Mouse (Mus musculus) embryonic facial prominence, embryonic 15.5 days (tissue): ENCODE results near the gene Perp. TPM values are rescaled to one million over a fixed set of nuclear protein-coding genes. Genes with fewer than 3 reads are reported as not detected.

Experiments
- ATAC-seq: fragments of 200-750 bp; cut with Nextera tagmentation; 2 replicates; pipeline ENCODE4 v1.8.0; 2017; ENCODE audit warnings: low read depth, moderate TSS enrichment; ENCODE audit not compliant: insufficient number of reproducible peaks, low FRiP score, low TSS enrichment
- H3K27ac ChIP-seq: fragments of 300-500 bp; sonication (generic); replicated peaks from 2 replicates; pipeline ENCODE4 v1.5.1; 2015; ENCODE audit warnings: mild to moderate bottlenecking, inconsistent platforms
- H3K27me3 ChIP-seq: fragments of 300-500 bp; sonication (generic); 2 replicates; pipeline ENCODE4 v1.6.1; 2015; ENCODE audit warnings: inconsistent platforms
- H3K36me3 ChIP-seq: fragments of 300-500 bp; sonication (generic); 2 replicates; pipeline ENCODE4 v1.6.1; 2015; ENCODE audit warnings: mild to moderate bottlenecking, inconsistent platforms
- H3K4me1 ChIP-seq: fragments of 300-500 bp; sonication (generic); 2 replicates; pipeline ENCODE4 v1.6.1; 2015; ENCODE audit warnings: inconsistent platforms
- H3K4me2 ChIP-seq: fragments of 300-500 bp; sonication (generic); replicated peaks from 2 replicates; pipeline ENCODE4 v1.6.1; 2015; ENCODE audit warnings: mild to moderate bottlenecking, inconsistent platforms
- H3K4me3 ChIP-seq: fragments of 300-500 bp; sonication (generic); replicated peaks from 2 replicates; pipeline ENCODE4 v1.5.1; 2015; ENCODE audit warnings: mild to moderate bottlenecking, inconsistent platforms
- H3K9ac ChIP-seq: fragments of 300-500 bp; sonication (generic); 2 replicates; pipeline ENCODE4 v1.6.1; 2015; ENCODE audit warnings: inconsistent platforms
- H3K9me3 ChIP-seq: fragments of 300-500 bp; sonication (generic); replicated peaks from 2 replicates; pipeline ENCODE4 v1.6.1; 2016; ENCODE audit warnings: inconsistent platforms
- WGBS: fragments of 180-500 bp; shearing (Covaris S2); methylation state at CpG from one replicate; pipeline ENCODE4 v1.1.7; 2015; 5-methylcytosine and 5-hydroxymethylcytosine counted together
- polyA plus RNA-seq: library from polyadenylated mRNA; unstranded; fragments of >200 nt; fragmentation: Nextera tagmentation; extraction: Ambion mirVana; gene quantifications from 2 replicates; pipeline ENCODE4 v1.2.1, GENCODE M21; 2015

Gene Perp
- polyA plus RNA-seq, 1 experiment from 2014 or later: 591 TPM

- ATAC-seq: no peak
- H3K4me3 ChIP-seq: no peak overlapping the region
- no peaks in the 10 kb centered on the region for H3K27me3 ChIP-seq
- 62% methylated on average over 4 of the region's 4 CpGs for WGBS
- H3K9ac ChIP-seq: no peak overlapping the region
- H3K36me3 ChIP-seq: no peaks in the 10 kb centered on the region
- no peak overlapping the region for H3K27ac ChIP-seq
- H3K4me1 ChIP-seq: no peaks in the 10 kb centered on the region
- H3K9me3 ChIP-seq: no peaks in the 10 kb centered on the region
- no peak overlapping the region for H3K4me2 ChIP-seq
Measured at GRCm38 (mm10) chr10:18863332-18863731, 18.5 kb downstream of the Perp start.

DNA sequence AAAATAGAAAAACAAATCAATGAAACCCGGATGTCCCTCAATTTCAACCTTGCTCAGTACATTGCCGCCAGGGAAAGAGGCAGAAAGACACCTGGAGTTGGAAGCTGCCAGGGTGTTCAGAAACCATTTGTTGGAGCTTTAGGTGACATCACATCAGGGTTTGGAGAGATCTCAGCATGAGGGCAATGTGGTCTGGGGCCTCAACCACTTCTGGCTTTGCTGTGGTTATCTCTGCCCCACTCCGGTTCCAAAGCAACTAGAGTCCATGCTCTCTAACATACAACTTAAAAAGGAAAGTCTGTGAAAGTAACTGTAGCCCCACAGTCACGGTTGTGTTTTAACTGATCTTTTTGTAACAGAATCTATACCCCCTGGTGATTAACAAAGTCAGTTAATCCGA, 19.9 kb downstream of the Perp start:
- H3K36me3 ChIP-seq: no peaks in the 10 kb centered on the region
- H3K9me3 ChIP-seq: no peaks in the 10 kb centered on the region
- H3K4me1 ChIP-seq: no peaks in the 10 kb centered on the region
- H3K4me3 ChIP-seq: no peak overlapping the region
- WGBS: 52% methylated on average over 5 of the region's 5 CpGs
- H3K27me3 ChIP-seq: no peaks in the 10 kb centered on the region
- ATAC-seq: no peak
- H3K9ac ChIP-seq: no peak overlapping the region
- no peak overlapping the region for H3K4me2 ChIP-seq
- H3K27ac ChIP-seq: no peak overlapping the region

DNA sequence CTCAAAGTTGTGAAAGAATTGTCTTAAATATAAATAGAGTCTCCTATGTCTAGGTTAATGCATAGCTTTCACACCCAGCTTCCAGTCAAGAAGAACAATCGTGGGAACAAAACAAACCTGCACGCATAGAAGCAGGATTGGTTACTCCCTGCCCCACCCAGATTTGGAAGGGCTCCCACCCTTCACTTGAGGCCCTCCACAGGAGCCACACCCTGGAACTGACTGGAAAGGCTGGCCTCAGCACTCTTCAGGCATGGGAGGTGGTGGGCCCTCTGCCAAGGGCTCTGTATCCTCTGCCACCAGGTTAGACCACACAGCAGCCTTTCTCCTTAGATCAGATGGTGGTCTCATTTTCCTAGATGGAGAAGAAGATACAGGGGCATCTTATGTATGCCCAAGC, 26.2 kb downstream of the Perp start:
- Histone ChIP-seq H3K9ac (no peak overlapping the region), H3K36me3 (no peaks in the 10 kb centered on the region), H3K4me2 (no peak overlapping the region), H3K9me3 (no peaks in the 10 kb centered on the region), H3K27me3 (no peaks in the 10 kb centered on the region), H3K4me3 (no peak overlapping the region), H3K4me1 (0 out of 2 replicates have a peak, but pooled peaks cover 9% of the 10 kb centered on the region), H3K27ac (peak overlapping the region; percentile 40; the same call in 1 of the 2 replicates)
- no peak for ATAC-seq
- WGBS: 64% methylated on average over 2 of the region's 2 CpGs

- ATAC-seq: peak; percentile 70; the same call in 1 of the 2 replicates
Measured at GRCm38 (mm10) chr10:18876211-18876610, 31.4 kb downstream of the Perp start.

DNA sequence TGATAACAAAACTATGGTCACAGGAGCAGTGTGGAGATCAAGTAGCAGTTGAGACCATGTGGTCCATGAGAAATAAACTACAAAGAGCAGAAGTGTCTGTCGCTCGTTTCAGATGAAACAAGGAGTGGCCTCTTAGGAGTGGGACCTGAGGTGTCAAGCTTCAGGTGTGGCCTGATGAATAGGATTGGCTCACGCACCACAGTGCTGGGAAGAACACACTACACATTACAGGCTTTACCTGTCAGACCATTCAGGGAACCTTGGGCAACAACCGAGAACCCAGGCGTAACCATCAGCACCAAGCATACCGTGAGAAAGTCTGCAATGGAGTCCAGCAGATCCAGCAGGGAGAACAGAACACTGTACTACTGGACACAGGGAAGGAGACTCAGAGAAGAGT, 33.3 kb downstream of the Perp start:
- peak overlapping the region; percentile 65 for H3K27ac ChIP-seq
- 0 out of 2 replicates have a peak, but pooled peaks cover 10% of the 10 kb centered on the region for H3K4me1 ChIP-seq
- no peak overlapping the region for H3K9ac ChIP-seq
- ATAC-seq: no peak
- no peak overlapping the region for H3K4me2 ChIP-seq
- no peaks in the 10 kb centered on the region for H3K9me3 ChIP-seq
- 76% methylated on average over 6 of the region's 6 CpGs for WGBS
- H3K4me3 ChIP-seq: no peak overlapping the region
- no peaks in the 10 kb centered on the region for H3K36me3 ChIP-seq
- no peaks in the 10 kb centered on the region for H3K27me3 ChIP-seq

More at GRCm38 (mm10) chr10:18876211-18876610, 31.4 kb downstream of the Perp start:
- 0 out of 2 replicates have a peak, but pooled peaks cover 10% of the 10 kb centered on the region for H3K4me1 ChIP-seq
- 22% methylated on average over 1 of the region's 1 CpGs for WGBS
- peak overlapping the region; percentile 67 for H3K27ac ChIP-seq
- H3K4me3 ChIP-seq: no peak overlapping the region
- H3K4me2 ChIP-seq: no peak overlapping the region
- no peaks in the 10 kb centered on the region for H3K9me3 ChIP-seq
- H3K27me3 ChIP-seq: no peaks in the 10 kb centered on the region
- no peak overlapping the region for H3K9ac ChIP-seq
- no peaks in the 10 kb centered on the region for H3K36me3 ChIP-seq

GRCm38 (mm10) chr10:18879160-18879559, 34.3 kb downstream of the Perp start:
- 73% methylated on average over 4 of the region's 4 CpGs for WGBS
- Histone ChIP-seq H3K4me1 (0 out of 2 replicates have a peak, but pooled peaks cover 10% of the 10 kb centered on the region), H3K36me3 (no peaks in the 10 kb centered on the region), H3K9me3 (no peaks in the 10 kb centered on the region), H3K9ac (no peak overlapping the region), H3K4me3 (no peak overlapping the region), H3K4me2 (no peak overlapping the region), H3K27me3 (no peaks in the 10 kb centered on the region), H3K27ac (peak overlapping the region; percentile 65)
- no peak for ATAC-seq

DNA sequence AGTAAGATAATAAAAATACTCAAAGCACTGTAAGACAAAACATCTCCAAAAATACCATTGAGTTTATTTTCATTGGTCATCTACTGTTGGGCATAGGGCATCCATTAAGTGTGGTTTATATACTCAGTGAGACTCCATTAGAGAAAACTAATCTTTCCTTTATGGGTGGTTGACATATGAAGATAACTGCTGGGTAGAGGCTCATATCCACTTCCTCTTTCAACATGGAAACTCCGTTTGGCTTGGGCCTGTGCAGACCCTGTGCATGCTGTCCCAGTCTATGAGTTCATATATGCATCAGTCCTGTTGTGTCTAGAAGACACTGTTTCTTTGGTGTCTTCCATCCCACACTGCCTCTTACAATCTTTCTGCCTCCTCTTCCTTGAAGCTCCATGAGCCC, 34.9 kb downstream of the Perp start:
- 78% methylated on average over 1 of the region's 1 CpGs for WGBS
- no peaks in the 10 kb centered on the region for H3K9me3 ChIP-seq

GRCm38 (mm10) chr10:18882190-18882589, 37.4 kb downstream of the Perp start:
- Histone ChIP-seq H3K4me2 (no peak overlapping the region), H3K9ac (no peak overlapping the region), H3K9me3 (no peaks in the 10 kb centered on the region), H3K27me3 (no peaks in the 10 kb centered on the region), H3K36me3 (no peaks in the 10 kb centered on the region), H3K4me1 (peaks cover 4% of the 10 kb centered on the region; the same call in 1 of the 2 replicates), H3K4me3 (no peak overlapping the region), H3K27ac (no peak overlapping the region)
- ATAC-seq: no peak
- WGBS: 83% methylated on average over 1 of the region's 1 CpGs

More for the DNA sequence above, 34.9 kb downstream of the Perp start:
- Histone ChIP-seq H3K27ac (no peak overlapping the region), H3K27me3 (no peaks in the 10 kb centered on the region), H3K4me2 (no peak overlapping the region), H3K4me1 (0 out of 2 replicates have a peak, but pooled peaks cover 9% of the 10 kb centered on the region), H3K36me3 (no peaks in the 10 kb centered on the region), H3K4me3 (no peak overlapping the region), H3K9ac (no peak overlapping the region)
- ATAC-seq: no peak

- Histone ChIP-seq H3K4me1 (peaks cover 5% of the 10 kb centered on the region; the same call in 1 of the 2 replicates), H3K9me3 (no peaks in the 10 kb centered on the region), H3K27ac (no peak overlapping the region), H3K27me3 (no peaks in the 10 kb centered on the region), H3K4me3 (no peak overlapping the region), H3K4me2 (no peak overlapping the region), H3K36me3 (no peaks in the 10 kb centered on the region), H3K9ac (no peak overlapping the region)
- ATAC-seq: peak; percentile 57; the same call in 1 of the 2 replicates
- 72% methylated on average over 4 of the region's 4 CpGs for WGBS
Measured at GRCm38 (mm10) chr10:18886918-18887625, 42.3 kb downstream of the Perp start.

GRCm38 (mm10) chr10:18888751-18889150, 43.9 kb downstream of the Perp start:
- peaks cover 5% of the 10 kb centered on the region; the same call in 1 of the 2 replicates for H3K4me1 ChIP-seq
- H3K9me3 ChIP-seq: no peaks in the 10 kb centered on the region
- 100% methylated on average over 1 of the region's 1 CpGs for WGBS
- H3K36me3 ChIP-seq: no peaks in the 10 kb centered on the region
- H3K27me3 ChIP-seq: no peaks in the 10 kb centered on the region
- ATAC-seq: no peak
- no peak overlapping the region for H3K4me2 ChIP-seq
- no peak overlapping the region for H3K4me3 ChIP-seq
- no peak overlapping the region for H3K27ac ChIP-seq
- H3K9ac ChIP-seq: no peak overlapping the region

GRCm38 (mm10) chr10:18889255-18889654, 44.4 kb downstream of the Perp start:
- peaks cover 5% of the 10 kb centered on the region; the same call in 1 of the 2 replicates for H3K4me1 ChIP-seq
- no peaks in the 10 kb centered on the region for H3K9me3 ChIP-seq
- H3K36me3 ChIP-seq: no peaks in the 10 kb centered on the region
- H3K9ac ChIP-seq: no peak overlapping the region
- no peak overlapping the region for H3K27ac ChIP-seq
- ATAC-seq: no peak
- no peak overlapping the region for H3K4me3 ChIP-seq
- no peaks in the 10 kb centered on the region for H3K27me3 ChIP-seq
- no peak overlapping the region for H3K4me2 ChIP-seq
- 72% methylated on average over 1 of the region's 1 CpGs for WGBS

DNA sequence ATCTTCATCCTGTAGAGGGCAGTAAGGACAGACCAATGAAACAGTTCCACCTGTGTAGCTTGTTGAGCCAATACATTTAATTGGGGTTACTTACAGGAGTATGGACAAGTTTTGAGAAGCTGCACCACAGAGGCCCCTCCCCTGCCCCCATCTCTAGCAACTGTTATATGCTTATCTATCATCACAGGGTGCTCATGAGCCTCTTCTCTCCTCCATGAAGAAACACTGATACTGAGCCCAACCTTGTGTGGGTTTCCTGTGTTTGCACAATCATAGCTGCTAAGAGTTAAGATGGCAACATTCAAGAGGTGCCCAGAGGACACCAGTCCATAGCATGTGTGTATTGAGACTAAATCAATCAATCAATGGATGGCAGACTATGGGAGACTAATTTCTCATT, 46.3 kb downstream of the Perp start:
- Histone ChIP-seq H3K9me3 (no peaks in the 10 kb centered on the region), H3K9ac (no peak overlapping the region), H3K4me3 (no peak overlapping the region), H3K36me3 (no peaks in the 10 kb centered on the region), H3K4me2 (no peak overlapping the region), H3K4me1 (peaks cover 5% of the 10 kb centered on the region; the same call in 1 of the 2 replicates), H3K27me3 (no peaks in the 10 kb centered on the region), H3K27ac (no peak overlapping the region)
- no peak for ATAC-seq
